Mouse (Mus musculus): ENCODE measurements around the gene Tmem125. TPM values are rescaled to one million over a fixed set of nuclear protein-coding genes. Genes with fewer than 3 reads are reported as not detected.

Gene Tmem125
- polyA plus RNA-seq, 1 experiment, result 27.7 TPM

GRCm38 (mm10) chr4:118539904-118540303 is 3.9 kb downstream of the Tmem125 start:
- TF ChIP-seq CTCF (IDR thresholded peaks at IDR 0.05; ENCODE audit: extremely low read depth, insufficient read depth, low read length), result no peak
- TF ChIP-seq POLR2A (IDR thresholded peaks at IDR 0.05; ENCODE audit: extremely low read depth, insufficient read depth, low read length), result no peak
- Histone ChIP-seq H3K27ac (ENCODE audit: insufficient read depth, low read length) (no peak overlapping the region), H3K4me1 (ENCODE audit: control insufficient read depth, insufficient read depth, low read length) (no peaks in the 10 kb centered on the region), H3K4me3 (ENCODE audit: insufficient read depth, low read length) (no peak overlapping the region)

DNA sequence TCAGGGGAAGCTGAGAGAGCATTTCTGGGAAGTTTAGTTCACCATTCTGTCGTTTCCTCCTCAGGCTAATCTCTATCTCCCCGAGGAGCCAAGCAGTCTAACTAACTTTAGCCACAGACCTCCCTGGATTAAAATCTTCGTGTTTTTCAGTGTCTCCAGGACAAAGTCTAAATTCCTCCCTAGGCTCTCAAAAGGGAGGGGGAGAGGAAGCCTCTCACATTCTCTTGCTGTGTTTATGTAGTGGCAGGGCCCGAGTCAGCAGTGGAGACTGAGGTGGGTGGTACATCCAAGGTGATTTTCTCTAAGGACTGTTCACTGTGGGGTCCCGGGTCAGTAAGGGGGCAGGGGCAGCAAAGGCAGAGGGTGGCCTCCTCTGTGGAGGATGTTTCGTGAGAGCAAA is 6.0 kb downstream of the Tmem125 start:
- H3K27ac ChIP-seq (ENCODE audit: insufficient read depth, low read length), result no peak overlapping the region
- H3K4me3 ChIP-seq (ENCODE audit: insufficient read depth, low read length), result no peak overlapping the region
- no peak for TF ChIP-seq CTCF (IDR thresholded peaks at IDR 0.05; ENCODE audit: extremely low read depth, insufficient read depth, low read length)
- TF ChIP-seq POLR2A (IDR thresholded peaks at IDR 0.05; ENCODE audit: extremely low read depth, insufficient read depth, low read length), result no peak
- H3K4me1 ChIP-seq (ENCODE audit: control insufficient read depth, insufficient read depth, low read length), result no peaks in the 10 kb centered on the region

- no peaks in the 10 kb centered on the region for H3K4me1 ChIP-seq (ENCODE audit: control insufficient read depth, insufficient read depth, low read length)
- no peak overlapping the region for H3K27ac ChIP-seq (ENCODE audit: insufficient read depth, low read length)
- TF ChIP-seq POLR2A (IDR thresholded peaks at IDR 0.05; ENCODE audit: extremely low read depth, insufficient read depth, low read length) (no peak), CTCF (IDR thresholded peaks at IDR 0.05; ENCODE audit: extremely low read depth, insufficient read depth, low read length) (no peak)
Observed at GRCm38 (mm10) chr4:118535610-118536009, 8.2 kb downstream of the Tmem125 start.

DNA sequence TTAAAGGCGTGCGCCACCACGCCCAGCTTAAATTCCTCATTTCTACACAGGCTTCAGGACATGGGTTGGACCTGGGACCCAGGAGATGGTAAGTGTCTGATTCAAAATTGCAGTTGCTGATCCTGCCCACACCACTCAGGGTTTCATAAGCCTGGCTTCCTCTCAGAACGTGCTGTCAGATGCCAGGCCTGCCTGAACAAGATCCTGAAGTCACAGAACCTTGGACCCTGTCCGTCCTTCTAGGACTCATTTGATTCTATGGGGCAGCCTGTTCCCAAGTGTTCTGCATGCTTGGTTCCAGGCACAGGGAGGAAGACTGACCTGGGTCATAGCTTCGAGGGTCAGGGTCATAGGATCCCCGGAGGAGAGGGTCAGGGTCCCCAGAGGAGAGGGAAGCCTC is 10.2 kb downstream of the Tmem125 start:
- no peaks in the 10 kb centered on the region for H3K4me1 ChIP-seq (ENCODE audit: control insufficient read depth, insufficient read depth, low read length)
- no peak overlapping the region for H3K4me3 ChIP-seq (ENCODE audit: insufficient read depth, low read length)
- no peak overlapping the region for H3K27ac ChIP-seq (ENCODE audit: insufficient read depth, low read length)
- TF ChIP-seq CTCF (IDR thresholded peaks at IDR 0.05; ENCODE audit: extremely low read depth, insufficient read depth, low read length), result no peak
- TF ChIP-seq POLR2A (IDR thresholded peaks at IDR 0.05; ENCODE audit: extremely low read depth, insufficient read depth, low read length), result no peak

More at GRCm38 (mm10) chr4:118535610-118536009, 8.2 kb downstream of the Tmem125 start:
- no peak overlapping the region for H3K4me3 ChIP-seq (ENCODE audit: insufficient read depth, low read length)

- Histone ChIP-seq H3K4me3 (ENCODE audit: insufficient read depth, low read length) (no peak overlapping the region), H3K27ac (ENCODE audit: insufficient read depth, low read length) (no peak overlapping the region), H3K4me1 (ENCODE audit: control insufficient read depth, insufficient read depth, low read length) (no peaks in the 10 kb centered on the region)
- TF ChIP-seq CTCF (IDR thresholded peaks at IDR 0.05; ENCODE audit: extremely low read depth, insufficient read depth, low read length) (no peak), POLR2A (IDR thresholded peaks at IDR 0.05; ENCODE audit: extremely low read depth, insufficient read depth, low read length) (no peak)
Observed at GRCm38 (mm10) chr4:118533156-118533555, 10.7 kb downstream of the Tmem125 start.

DNA sequence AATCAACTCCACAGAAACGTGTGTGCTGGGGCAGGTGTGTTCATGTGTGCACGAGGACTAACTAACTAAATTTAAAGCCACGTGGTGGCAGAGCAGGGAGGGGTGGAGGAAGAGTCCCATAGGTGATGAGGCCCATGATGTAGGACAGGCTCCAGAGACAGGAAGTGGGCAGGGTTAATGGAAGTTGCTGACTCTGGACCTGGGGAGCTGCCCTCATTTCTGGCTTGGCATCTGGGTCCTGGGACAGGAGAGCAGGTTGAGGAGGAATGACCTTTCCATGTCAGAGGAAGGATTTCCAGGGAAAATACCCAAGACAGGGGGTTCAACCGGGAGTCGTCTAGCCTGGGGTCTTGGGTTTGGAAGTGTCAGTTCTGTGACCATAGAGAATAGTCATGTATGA is 11.2 kb downstream of the Tmem125 start:
- Histone ChIP-seq H3K4me1 (ENCODE audit: control insufficient read depth, insufficient read depth, low read length) (no peaks in the 10 kb centered on the region), H3K4me3 (ENCODE audit: insufficient read depth, low read length) (no peak overlapping the region), H3K27ac (ENCODE audit: insufficient read depth, low read length) (no peak overlapping the region)
- TF ChIP-seq POLR2A (IDR thresholded peaks at IDR 0.05; ENCODE audit: extremely low read depth, insufficient read depth, low read length) (no peak), CTCF (IDR thresholded peaks at IDR 0.05; ENCODE audit: extremely low read depth, insufficient read depth, low read length) (no peak)

DNA sequence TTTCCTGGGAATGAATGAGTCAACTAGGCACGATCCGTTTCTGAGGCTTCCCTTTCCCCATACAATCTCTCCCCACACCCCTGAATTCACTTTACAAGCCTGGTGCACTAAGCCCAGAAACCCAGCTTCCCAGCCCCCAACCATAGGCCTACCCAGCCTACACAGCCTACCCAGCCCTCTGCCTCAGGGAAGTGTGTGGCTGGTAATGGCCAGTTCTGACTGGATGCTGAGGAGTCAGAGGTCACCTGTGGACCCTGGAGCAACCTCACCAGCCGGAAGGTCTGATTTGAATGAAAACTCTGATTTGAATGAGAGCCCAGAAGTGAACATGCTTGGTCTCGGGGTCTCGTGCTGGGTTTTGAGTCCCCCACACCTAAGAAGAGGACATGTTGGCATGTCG is 16.1 kb downstream of the Tmem125 start:
- no peak for TF ChIP-seq POLR2A (IDR thresholded peaks at IDR 0.05; ENCODE audit: extremely low read depth, insufficient read depth, low read length)
- TF ChIP-seq CTCF (IDR thresholded peaks at IDR 0.05; ENCODE audit: extremely low read depth, insufficient read depth, low read length), result no peak

DNA sequence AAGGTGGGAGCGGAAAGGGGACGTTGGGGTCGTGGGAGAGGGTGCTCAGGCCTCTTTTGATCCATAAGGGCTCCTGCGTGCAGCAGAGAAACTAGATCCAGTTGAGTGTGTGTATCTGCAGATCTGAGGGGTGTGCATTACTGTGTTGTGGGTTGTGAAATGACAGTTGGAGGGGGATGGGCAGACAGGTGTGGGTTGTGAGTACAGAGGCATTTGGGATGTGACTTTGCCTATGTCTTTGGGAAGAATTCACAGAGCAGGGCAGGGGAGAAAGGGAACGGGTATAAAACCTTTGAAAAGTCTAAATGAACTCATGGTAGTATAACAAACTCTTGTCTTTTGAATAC is 16.5 kb downstream of the Tmem125 start:
- no peak overlapping the region for H3K27ac ChIP-seq (ENCODE audit: insufficient read depth, low read length)
- H3K4me1 ChIP-seq (ENCODE audit: control insufficient read depth, insufficient read depth, low read length), result no peaks in the 10 kb centered on the region
- no peak overlapping the region for H3K4me3 ChIP-seq (ENCODE audit: insufficient read depth, low read length)
- TF ChIP-seq CTCF (IDR thresholded peaks at IDR 0.05; ENCODE audit: extremely low read depth, insufficient read depth, low read length) (no peak), POLR2A (IDR thresholded peaks at IDR 0.05; ENCODE audit: extremely low read depth, insufficient read depth, low read length) (no peak)

More for the DNA sequence above, 16.1 kb downstream of the Tmem125 start:
- H3K27ac ChIP-seq (ENCODE audit: insufficient read depth, low read length), result no peak overlapping the region
- no peak overlapping the region for H3K4me3 ChIP-seq (ENCODE audit: insufficient read depth, low read length)
- H3K4me1 ChIP-seq (ENCODE audit: control insufficient read depth, insufficient read depth, low read length), result no peaks in the 10 kb centered on the region

- H3K4me1 ChIP-seq (ENCODE audit: control insufficient read depth, insufficient read depth, low read length), result no peaks in the 10 kb centered on the region
- H3K4me3 ChIP-seq (ENCODE audit: insufficient read depth, low read length), result no peak within 1 kb of the TSS
- no peak within 1 kb of the TSS for H3K27ac ChIP-seq (ENCODE audit: insufficient read depth, low read length)
- no peak for TF ChIP-seq CTCF (IDR thresholded peaks at IDR 0.05; ENCODE audit: extremely low read depth, insufficient read depth, low read length)
- no peak for TF ChIP-seq POLR2A (IDR thresholded peaks at IDR 0.05; ENCODE audit: extremely low read depth, insufficient read depth, low read length)
Observed at GRCm38 (mm10) chr4:118526408-118527334, 17.2 kb downstream of the Tmem125 start, which contains the start of gene 2610528J11Rik. TSS of gene 2610528J11Rik (plus strand) at chr4:118526999.

DNA sequence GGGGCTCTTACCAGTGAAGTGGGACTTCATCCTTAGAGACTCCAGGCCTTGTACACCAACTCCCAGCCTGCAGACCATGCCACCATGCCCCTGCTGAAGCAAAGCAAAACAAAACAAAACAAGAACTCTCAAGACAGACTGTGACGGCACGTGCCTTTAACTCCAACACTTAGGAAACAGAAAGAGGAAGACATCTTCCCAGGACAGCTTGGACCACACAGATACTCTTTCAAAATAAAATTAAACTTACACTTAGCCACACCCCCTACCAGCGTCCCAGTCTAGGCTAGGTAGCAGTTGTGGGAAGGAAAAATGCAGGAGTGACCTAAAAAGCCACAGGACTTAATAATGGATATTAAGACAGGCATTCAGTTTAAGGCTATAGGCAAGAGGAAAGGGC is 18.1 kb downstream of the Tmem125 start:
- no peaks in the 10 kb centered on the region for H3K4me1 ChIP-seq (ENCODE audit: control insufficient read depth, insufficient read depth, low read length)
- no peak overlapping the region for H3K4me3 ChIP-seq (ENCODE audit: insufficient read depth, low read length)
- TF ChIP-seq CTCF (IDR thresholded peaks at IDR 0.05; ENCODE audit: extremely low read depth, insufficient read depth, low read length), result no peak
- no peak for TF ChIP-seq POLR2A (IDR thresholded peaks at IDR 0.05; ENCODE audit: extremely low read depth, insufficient read depth, low read length)
- H3K27ac ChIP-seq (ENCODE audit: insufficient read depth, low read length), result no peak overlapping the region
